Mouse (Mus musculus): ENCODE results near the gene Mrps2. TPM values are rescaled to one million over a fixed set of nuclear protein-coding genes. Genes with fewer than 3 reads are reported as not detected.

Mrps2 gene
- polyA plus RNA-seq, 1 experiment from 2014 or later = 70.8 TPM

- Histone ChIP-seq H3K4me1 (ENCODE audit: insufficient read depth, low read length) (peaks cover 13% of the 10 kb centered on the region), H3K4me3 (ENCODE audit: low read length) (peak overlapping the region; percentile 79), H3K4me2 (replicated peaks; ENCODE audit: low read depth, low read length) (peak overlapping the region; percentile 94), H3K36me3 (ENCODE audit: insufficient read depth, low read length) (peaks cover 6% of the 10 kb centered on the region; the same call in 1 of the 2 replicates), H3K9me3 (ENCODE audit: low read length) (no peaks in the 10 kb centered on the region), H3K27me3 (ENCODE audit: insufficient read depth, low read length) (no peaks in the 10 kb centered on the region), H3K9ac (replicated peaks; ENCODE audit: low read length) (peak overlapping the region; percentile 91), H3K27ac (ENCODE audit: low read length) (peak overlapping the region; percentile 76)
- peak; percentile 29; the same call in 1 of the 2 replicates for ATAC-seq (ENCODE audit: low FRiP score, low TSS enrichment)
- WGBS = 6% methylated on average over 5 of the region's 5 CpGs
These were observed 21.7 kb upstream of the Mrps2 start for GRCm38 (mm10) chr2:28446181-28446514.

GRCm38 (mm10) chr2:28446515-28447314 lies 21.2 kb upstream of the Mrps2 start, which contains the start of gene Ppp1r26:
TSS of gene Ppp1r26 (plus strand) at chr2:28446800.
- no peaks in the 10 kb centered on the region for H3K27me3 ChIP-seq (ENCODE audit: insufficient read depth, low read length)
- peak within 1 kb of the TSS; percentile 76 for H3K27ac ChIP-seq (ENCODE audit: low read length)
- peaks cover 13% of the 10 kb centered on the region for H3K4me1 ChIP-seq (ENCODE audit: insufficient read depth, low read length)
- no peaks in the 10 kb centered on the region for H3K9me3 ChIP-seq (ENCODE audit: low read length)
- ATAC-seq (ENCODE audit: low FRiP score, low TSS enrichment) = peak; percentile 71
- under 1% methylated on average over 73 of the region's 118 CpGs for WGBS
- H3K4me3 ChIP-seq (ENCODE audit: low read length) = peak within 1 kb of the TSS; percentile 79
- H3K36me3 ChIP-seq (ENCODE audit: insufficient read depth, low read length) = peaks cover 10% of the 10 kb centered on the region; the same call in 1 of the 2 replicates
- H3K9ac ChIP-seq (replicated peaks; ENCODE audit: low read length) = peak within 1 kb of the TSS; percentile 91
- peak within 1 kb of the TSS; percentile 94 for H3K4me2 ChIP-seq (replicated peaks; ENCODE audit: low read depth, low read length)

- Histone ChIP-seq H3K9me3 (ENCODE audit: low read length) (no peaks in the 10 kb centered on the region), H3K27me3 (ENCODE audit: insufficient read depth, low read length) (no peaks in the 10 kb centered on the region), H3K4me2 (replicated peaks; ENCODE audit: low read depth, low read length) (peak overlapping the region; percentile 94), H3K4me3 (ENCODE audit: low read length) (peak overlapping the region; percentile 79), H3K4me1 (ENCODE audit: insufficient read depth, low read length) (peaks cover 13% of the 10 kb centered on the region), H3K9ac (replicated peaks; ENCODE audit: low read length) (peak overlapping the region; percentile 91), H3K36me3 (ENCODE audit: insufficient read depth, low read length) (peaks cover 10% of the 10 kb centered on the region; the same call in 1 of the 2 replicates), H3K27ac (ENCODE audit: low read length) (peak overlapping the region; percentile 76)
- WGBS = 4% methylated on average over 11 of the region's 11 CpGs
- peak; percentile 71 for ATAC-seq (ENCODE audit: low FRiP score, low TSS enrichment)
These were observed 20.6 kb upstream of the Mrps2 start for GRCm38 (mm10) chr2:28447315-28447670.

GRCm38 (mm10) chr2:28451663-28452062 lies 16.2 kb upstream of the Mrps2 start:
- WGBS = 91% methylated on average over 11 of the region's 11 CpGs
- Histone ChIP-seq H3K4me1 (ENCODE audit: insufficient read depth, low read length) (peaks cover 9% of the 10 kb centered on the region), H3K36me3 (ENCODE audit: insufficient read depth, low read length) (peaks cover 10% of the 10 kb centered on the region; the same call in 1 of the 2 replicates), H3K27ac (ENCODE audit: low read length) (no peak overlapping the region), H3K4me2 (replicated peaks; ENCODE audit: low read depth, low read length) (no peak overlapping the region), H3K27me3 (ENCODE audit: insufficient read depth, low read length) (no peaks in the 10 kb centered on the region), H3K9me3 (ENCODE audit: low read length) (no peaks in the 10 kb centered on the region), H3K9ac (replicated peaks; ENCODE audit: low read length) (no peak overlapping the region), H3K4me3 (ENCODE audit: low read length) (no peak overlapping the region)
- ATAC-seq (ENCODE audit: low FRiP score, low TSS enrichment) = no peak

GRCm38 (mm10) chr2:28453539-28453938 lies 14.3 kb upstream of the Mrps2 start:
- H3K4me2 ChIP-seq (replicated peaks; ENCODE audit: low read depth, low read length) = no peak overlapping the region
- H3K4me1 ChIP-seq (ENCODE audit: insufficient read depth, low read length) = no peaks in the 10 kb centered on the region
- peaks cover 10% of the 10 kb centered on the region; the same call in 1 of the 2 replicates for H3K36me3 ChIP-seq (ENCODE audit: insufficient read depth, low read length)
- no peaks in the 10 kb centered on the region for H3K9me3 ChIP-seq (ENCODE audit: low read length)
- H3K4me3 ChIP-seq (ENCODE audit: low read length) = no peak overlapping the region
- no peak overlapping the region for H3K9ac ChIP-seq (replicated peaks; ENCODE audit: low read length)
- no peaks in the 10 kb centered on the region for H3K27me3 ChIP-seq (ENCODE audit: insufficient read depth, low read length)
- H3K27ac ChIP-seq (ENCODE audit: low read length) = no peak overlapping the region
- 85% methylated on average over 6 of the region's 6 CpGs for WGBS
- ATAC-seq (ENCODE audit: low FRiP score, low TSS enrichment) = no peak

- no peaks in the 10 kb centered on the region; the same call in 1 of the 2 replicates for H3K36me3 ChIP-seq (ENCODE audit: insufficient read depth, low read length)
- no peak overlapping the region for H3K4me2 ChIP-seq (replicated peaks; ENCODE audit: low read depth, low read length)
- H3K27me3 ChIP-seq (ENCODE audit: insufficient read depth, low read length) = no peaks in the 10 kb centered on the region
- no peak for ATAC-seq (ENCODE audit: low FRiP score, low TSS enrichment)
- H3K4me3 ChIP-seq (ENCODE audit: low read length) = no peak overlapping the region
- no peaks in the 10 kb centered on the region for H3K4me1 ChIP-seq (ENCODE audit: insufficient read depth, low read length)
- H3K9ac ChIP-seq (replicated peaks; ENCODE audit: low read length) = no peak overlapping the region
- H3K27ac ChIP-seq (ENCODE audit: low read length) = no peak overlapping the region
- 83% methylated on average over 1 of the region's 1 CpGs for WGBS
- H3K9me3 ChIP-seq (ENCODE audit: low read length) = no peaks in the 10 kb centered on the region
These were observed 11.2 kb upstream of the Mrps2 start for GRCm38 (mm10) chr2:28456616-28457015.

GRCm38 (mm10) chr2:28463919-28464318 lies 3.9 kb upstream of the Mrps2 start:
- Histone ChIP-seq H3K9me3 (ENCODE audit: low read length) (no peaks in the 10 kb centered on the region), H3K4me2 (replicated peaks; ENCODE audit: low read depth, low read length) (no peak overlapping the region), H3K4me1 (ENCODE audit: insufficient read depth, low read length) (peaks cover 9% of the 10 kb centered on the region), H3K9ac (replicated peaks; ENCODE audit: low read length) (no peak overlapping the region), H3K27me3 (ENCODE audit: insufficient read depth, low read length) (no peaks in the 10 kb centered on the region), H3K36me3 (ENCODE audit: insufficient read depth, low read length) (peaks cover 2% of the 10 kb centered on the region), H3K4me3 (ENCODE audit: low read length) (no peak overlapping the region), H3K27ac (ENCODE audit: low read length) (no peak overlapping the region)
- ATAC-seq (ENCODE audit: low FRiP score, low TSS enrichment) = no peak
- 49% methylated on average over 3 of the region's 3 CpGs for WGBS

GRCm38 (mm10) chr2:28464919-28465318 lies 2.9 kb upstream of the Mrps2 start:
- WGBS = 79% methylated on average over 9 of the region's 9 CpGs
- Histone ChIP-seq H3K4me3 (ENCODE audit: low read length) (no peak overlapping the region), H3K9ac (replicated peaks; ENCODE audit: low read length) (no peak overlapping the region), H3K27ac (ENCODE audit: low read length) (no peak overlapping the region), H3K9me3 (ENCODE audit: low read length) (no peaks in the 10 kb centered on the region), H3K4me2 (replicated peaks; ENCODE audit: low read depth, low read length) (no peak overlapping the region), H3K4me1 (ENCODE audit: insufficient read depth, low read length) (peaks cover 12% of the 10 kb centered on the region), H3K36me3 (ENCODE audit: insufficient read depth, low read length) (peaks cover 12% of the 10 kb centered on the region), H3K27me3 (ENCODE audit: insufficient read depth, low read length) (no peaks in the 10 kb centered on the region)
- ATAC-seq (ENCODE audit: low FRiP score, low TSS enrichment) = no peak

- H3K36me3 ChIP-seq (ENCODE audit: insufficient read depth, low read length) = peaks cover 23% of the 10 kb centered on the region
- peak within 1 kb of the TSS; percentile 48 for H3K4me2 ChIP-seq (replicated peaks; ENCODE audit: low read depth, low read length)
- no peaks in the 10 kb centered on the region for H3K27me3 ChIP-seq (ENCODE audit: insufficient read depth, low read length)
- peak within 1 kb of the TSS; percentile 22 for H3K4me3 ChIP-seq (ENCODE audit: low read length)
- peak; percentile 64 for ATAC-seq (ENCODE audit: low FRiP score, low TSS enrichment)
- H3K9me3 ChIP-seq (ENCODE audit: low read length) = no peaks in the 10 kb centered on the region
- peak within 1 kb of the TSS; percentile 57; the same call in 1 of the 2 replicates for H3K9ac ChIP-seq (replicated peaks; ENCODE audit: low read length)
- 6% methylated on average over 25 of the region's 25 CpGs for WGBS
- H3K27ac ChIP-seq (ENCODE audit: low read length) = no peak within 1 kb of the TSS
- H3K4me1 ChIP-seq (ENCODE audit: insufficient read depth, low read length) = peaks cover 12% of the 10 kb centered on the region
These were observed 1.9 kb upstream of the Mrps2 start, which contains the start of gene 1700007K13Rik for GRCm38 (mm10) chr2:28465836-28466518. TSS of gene 1700007K13Rik (minus strand) at chr2:28466332.
